Mouse (Mus musculus) lung, postnatal 4 days (tissue): Measurements from ENCODE around the gene Gm28053.

ENCODE experiments used
- DNase-seq, 2 experiments: peaks; one replicate each; pipeline ENCODE4 v3.0.0; 2021

Gm28053 gene

GRCm38 (mm10) chr6:48696830-48697554 is 21.4 kb upstream of the Gm28053 start:
- DNase-seq = no peak

- DNase-seq = no peak
These were observed 20.9 kb upstream of the Gm28053 start for GRCm38 (mm10) chr6:48697555-48697930.

- no peak for DNase-seq
These were observed 20.1 kb upstream of the Gm28053 start for GRCm38 (mm10) chr6:48698066-48698856.

GRCm38 (mm10) chr6:48698888-48699287 is 19.5 kb upstream of the Gm28053 start:
- DNase-seq = no peak

GRCm38 (mm10) chr6:48700251-48701075 is 17.9 kb upstream of the Gm28053 start:
- peak; percentile 53 to 56 for DNase-seq

- no peak for DNase-seq
These were observed 16.3 kb upstream of the Gm28053 start for GRCm38 (mm10) chr6:48702146-48702545.

- DNase-seq = no peak
These were observed 15.8 kb upstream of the Gm28053 start for GRCm38 (mm10) chr6:48702601-48703000.

GRCm38 (mm10) chr6:48704146-48704545 is 14.3 kb upstream of the Gm28053 start:
- DNase-seq = no peak

- DNase-seq = no peak
These were observed 12.3 kb upstream of the Gm28053 start for GRCm38 (mm10) chr6:48706130-48706529.

- DNase-seq = no peak
These were observed 1.9 kb downstream of the Gm28053 start for GRCm38 (mm10) chr6:48720326-48720725.

- no peak for DNase-seq
These were observed 5.1 kb downstream of the Gm28053 start for GRCm38 (mm10) chr6:48723468-48723867.

GRCm38 (mm10) chr6:48725476-48725875 is 7.1 kb downstream of the Gm28053 start:
- DNase-seq = peak; percentile 58 to 75

- DNase-seq = no peak
These were observed 9.4 kb downstream of the Gm28053 start for GRCm38 (mm10) chr6:48727761-48728160.

- DNase-seq = no peak
These were observed 14.5 kb downstream of the Gm28053 start for GRCm38 (mm10) chr6:48732864-48733304.

- no peak for DNase-seq
These were observed 15.3 kb downstream of the Gm28053 start for GRCm38 (mm10) chr6:48733660-48734059.

GRCm38 (mm10) chr6:48737053-48737452 is 18.6 kb downstream of the Gm28053 start:
- no peak for DNase-seq

GRCm38 (mm10) chr6:48737688-48738087 is 19.3 kb downstream of the Gm28053 start:
- DNase-seq = no peak

- DNase-seq = peak; percentile 66 to 67
These were observed 20.8 kb downstream of the Gm28053 start, which contains the start of gene Gimap1 for GRCm38 (mm10) chr6:48738961-48739779. Gimap1 (plus strand) TSS chr6:48739054.

- no peak for DNase-seq
These were observed 21.3 kb downstream of the Gm28053 start for GRCm38 (mm10) chr6:48739780-48740055.

- DNase-seq = no peak
These were observed 22.2 kb downstream of the Gm28053 start for GRCm38 (mm10) chr6:48740501-48741169.

GRCm38 (mm10) chr6:48741273-48741672 is 22.9 kb downstream of the Gm28053 start:
- no peak for DNase-seq

- no peak for DNase-seq
These were observed 23.4 kb downstream of the Gm28053 start for GRCm38 (mm10) chr6:48741711-48742206.
